Mouse (Mus musculus) cerebellum, adult 11 months (tissue): Measurements from ENCODE around the gene Mtpn.

Experiments used
- DNase-seq: peaks from one replicate; pipeline ENCODE4 v3.0.0; 2022

The Mtpn gene

DNA sequence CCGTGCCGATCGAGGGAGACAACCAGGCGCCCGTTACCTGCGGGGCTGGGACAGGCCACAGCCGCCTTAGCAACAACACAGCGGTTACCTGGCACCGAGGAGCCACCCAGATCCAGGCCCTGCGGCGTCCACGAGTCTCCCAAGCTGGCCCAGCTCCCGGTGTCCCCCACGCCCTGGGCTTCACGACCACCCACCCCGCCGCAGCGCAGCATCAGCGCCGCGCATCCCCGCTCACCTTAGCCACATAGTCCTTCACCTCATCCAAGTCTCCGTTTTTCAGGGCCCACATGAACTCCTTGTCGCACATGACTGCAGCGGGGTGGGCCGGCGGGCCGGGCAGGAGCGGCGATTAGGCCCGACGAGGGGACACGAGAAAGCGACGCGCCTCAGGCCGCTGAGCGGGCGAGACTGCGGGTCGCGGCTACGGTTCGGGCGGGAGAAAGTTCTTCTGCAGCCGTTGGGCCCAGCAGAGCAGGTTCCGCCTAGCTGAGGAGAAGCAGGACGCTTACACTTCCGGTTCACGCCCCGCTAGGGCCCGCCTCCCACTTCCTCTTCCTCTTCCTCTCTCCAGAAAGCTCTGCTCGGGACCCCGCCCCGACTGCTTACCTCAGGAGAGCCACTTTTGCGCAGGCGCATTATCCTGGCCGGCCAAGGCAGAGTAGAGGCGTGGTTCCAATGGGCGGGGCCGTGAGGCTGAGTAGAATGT is at the start of gene Mtpn:
Mtpn (minus strand) TSS at position 585 of the 706 bp plus-strand sequence.
- DNase-seq, result peak; percentile 96

DNA sequence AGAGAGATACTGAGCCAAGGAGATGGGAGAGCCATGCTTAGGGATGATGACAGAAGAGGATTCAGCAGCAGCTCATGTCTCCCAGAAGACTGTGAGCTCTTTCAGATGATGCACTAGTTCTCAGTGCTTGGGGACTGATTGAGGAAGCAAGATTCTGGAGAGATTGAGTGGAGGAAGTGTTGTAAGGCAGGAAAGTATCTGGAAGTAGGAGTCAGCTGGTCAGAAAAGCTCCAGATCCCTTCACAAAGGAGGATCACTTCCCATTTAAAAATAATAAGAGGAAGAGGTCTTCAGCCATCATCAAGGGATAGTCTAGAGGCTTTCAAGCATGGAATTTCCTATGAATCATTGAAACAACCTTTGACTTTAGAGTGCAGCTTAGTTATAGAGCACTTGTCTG is 29.0 kb upstream of the Mtpn start:
- DNase-seq, result no peak

DNA sequence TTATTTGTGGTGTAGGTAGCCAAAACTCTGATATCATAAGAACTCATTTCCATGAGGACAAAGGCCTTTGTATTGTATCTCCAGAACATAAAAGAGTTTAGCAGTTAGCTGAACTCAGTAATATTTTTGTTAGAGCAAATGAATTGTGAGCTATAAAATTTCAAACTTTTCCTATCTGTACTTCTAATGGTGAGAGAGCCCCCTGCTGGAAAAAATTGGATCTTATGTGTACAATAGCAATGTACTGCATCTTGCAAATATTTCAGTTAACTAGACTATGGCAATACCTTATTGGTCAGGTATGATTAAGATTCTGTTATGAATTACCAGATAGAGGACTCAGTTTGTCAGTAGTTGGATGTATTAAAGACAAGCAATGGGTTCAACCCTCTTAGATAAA is 28.1 kb upstream of the Mtpn start:
- no peak for DNase-seq

DNA sequence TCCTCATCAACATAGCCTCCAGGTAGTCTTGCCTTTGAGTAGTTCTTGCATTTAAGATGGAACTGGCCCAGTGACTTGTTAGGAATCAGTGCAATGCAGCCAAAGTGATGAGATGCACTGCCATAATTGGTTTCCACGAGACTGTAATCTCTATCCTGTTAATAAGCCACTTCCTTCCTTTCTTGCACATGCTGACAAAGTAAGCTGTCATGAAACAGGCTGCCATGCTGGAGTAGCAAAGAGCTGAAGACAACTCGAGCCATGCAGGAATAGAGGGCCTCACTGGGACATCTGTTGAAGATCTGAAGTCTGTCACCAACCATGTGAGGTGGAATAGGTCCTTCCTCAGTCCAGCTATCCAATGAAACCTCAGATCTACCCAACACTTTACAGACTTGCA is 20.3 kb upstream of the Mtpn start:
- DNase-seq, result no peak

DNA sequence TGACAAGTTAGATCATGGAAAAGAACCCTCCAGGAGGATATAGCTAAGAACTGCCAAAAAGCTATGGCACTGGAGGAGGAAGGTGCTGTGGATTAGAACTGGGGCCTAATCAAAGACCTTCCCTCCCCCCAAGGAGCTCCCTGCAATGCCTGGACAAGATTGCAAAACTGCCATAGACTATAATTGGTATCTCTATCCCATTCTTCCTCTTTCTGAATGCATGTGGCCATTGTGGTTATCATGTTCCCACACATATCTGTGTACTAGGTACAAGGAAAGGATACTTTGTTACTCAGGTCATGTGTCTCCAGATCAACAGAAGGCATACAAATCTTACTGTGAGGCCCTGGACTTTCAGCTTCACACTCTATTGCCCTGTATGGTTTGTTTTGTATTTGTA is 4.7 kb upstream of the Mtpn start:
- no peak for DNase-seq

DNA sequence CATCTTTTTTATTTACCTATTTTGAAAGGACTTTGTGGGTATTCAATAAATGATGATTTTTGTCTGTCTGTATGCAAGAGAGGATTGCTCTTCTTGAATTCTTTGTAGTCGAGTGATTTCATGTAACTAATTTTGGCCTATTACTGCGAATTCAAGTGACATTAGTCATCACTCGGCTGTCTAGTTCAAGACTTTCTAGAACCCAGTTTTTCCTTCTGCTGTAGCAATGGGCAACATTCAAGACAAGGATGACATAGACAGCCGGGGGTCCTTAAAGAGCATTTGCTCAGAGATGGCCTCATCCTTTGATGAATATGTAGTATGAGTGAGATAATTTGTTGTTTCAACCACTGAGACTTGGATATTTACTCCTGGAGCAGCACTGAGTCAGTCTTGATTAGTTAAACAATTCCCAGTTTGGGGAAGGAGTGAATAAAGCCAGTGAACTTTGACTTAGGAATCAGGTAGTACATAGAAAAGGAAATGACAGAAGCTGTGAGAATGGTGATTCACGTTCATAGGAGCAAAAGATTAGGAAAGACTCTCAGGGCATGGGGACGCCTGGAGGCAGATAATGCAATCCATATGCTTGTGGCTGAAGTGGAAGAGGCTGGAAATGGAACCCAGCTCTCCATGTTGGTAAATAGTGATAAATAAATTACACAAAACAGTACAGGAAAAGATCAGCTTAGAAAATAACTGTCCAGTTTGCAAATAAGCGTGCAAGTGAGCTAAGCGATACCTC is 3.1 kb upstream of the Mtpn start:
- no peak for DNase-seq

DNA sequence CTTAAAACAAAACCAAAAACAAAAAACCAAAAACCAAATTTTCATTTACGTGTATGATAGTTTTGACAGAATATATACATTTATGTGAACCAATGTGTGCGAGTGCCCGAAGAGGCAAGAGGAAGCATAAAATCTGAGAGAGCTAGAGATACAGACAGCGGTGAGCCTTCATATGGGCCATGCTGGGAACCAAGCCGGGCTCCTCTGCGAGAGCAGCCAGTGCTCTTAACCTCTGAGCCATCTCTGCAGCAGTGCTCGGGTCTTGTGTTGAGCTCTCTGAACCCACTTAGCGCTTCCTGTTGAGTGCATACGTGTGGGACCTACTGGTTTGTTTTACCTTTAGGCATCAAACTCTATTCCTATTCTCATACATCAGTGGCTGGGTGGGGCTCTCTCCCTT is 689 bp upstream of the Mtpn start:
- DNase-seq, result no peak

DNA sequence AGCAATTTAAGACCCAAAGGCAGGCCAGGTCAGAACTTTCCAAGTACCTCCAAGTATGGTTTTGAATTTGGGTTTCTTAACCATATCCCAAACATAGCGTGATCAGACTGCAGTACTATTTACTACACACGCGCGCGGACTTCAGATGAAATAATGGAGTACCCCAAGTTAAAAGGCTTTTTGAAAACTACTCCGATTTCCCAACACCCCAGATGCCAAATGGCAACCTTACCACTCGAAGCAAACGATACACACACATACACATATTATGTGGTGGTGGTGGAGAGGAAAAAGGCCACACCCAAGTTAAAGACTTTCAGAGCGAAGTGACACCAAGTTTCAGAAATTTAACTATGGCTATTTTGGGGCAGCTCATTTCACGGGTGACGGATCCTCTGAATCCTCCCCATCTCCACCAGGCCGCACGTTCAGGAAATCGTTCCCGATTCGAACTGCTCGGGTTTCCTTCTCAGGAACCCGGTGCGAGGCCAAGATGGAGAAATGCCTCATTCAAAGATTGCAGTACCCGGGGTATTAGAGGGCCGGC is 858 bp downstream of the Mtpn start:
- DNase-seq, result no peak

DNA sequence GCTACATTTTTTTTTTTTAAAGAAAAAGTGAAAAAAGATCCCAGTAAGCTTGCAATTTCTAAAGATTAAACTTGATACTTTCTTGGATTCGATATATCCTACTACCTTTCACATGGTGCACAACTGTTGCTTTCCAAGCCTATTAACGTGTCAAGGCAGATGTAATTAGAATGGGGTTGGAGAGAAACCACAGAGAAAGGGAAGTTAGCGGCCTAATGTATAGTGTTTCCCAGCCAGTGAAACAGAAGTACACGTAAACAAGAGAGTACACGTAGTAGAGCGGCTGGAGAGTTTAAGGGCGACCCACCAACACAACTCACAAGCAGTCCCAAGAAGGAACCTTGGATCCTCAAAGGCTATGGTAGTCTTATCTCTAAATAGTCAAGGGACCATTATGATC is 3.7 kb downstream of the Mtpn start:
- DNase-seq, result no peak

DNA sequence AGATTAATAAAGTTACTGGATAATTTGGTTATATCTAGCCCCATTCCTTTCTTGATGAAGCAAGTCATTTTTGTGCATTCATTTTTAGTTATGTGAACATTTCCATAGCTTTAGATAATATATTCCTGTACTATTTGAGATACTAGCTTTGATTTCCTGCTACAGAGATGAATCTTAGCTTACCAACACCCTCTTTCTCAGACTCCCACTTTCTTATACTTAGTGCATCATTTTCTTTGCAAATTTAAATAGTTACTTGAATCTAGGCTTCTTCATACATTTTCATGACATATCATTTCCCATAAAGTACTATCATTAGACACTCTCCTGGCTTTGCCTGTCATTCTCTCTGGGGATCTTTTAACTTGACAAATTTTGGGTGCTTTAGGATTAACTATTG is 26.3 kb downstream of the Mtpn start:
- DNase-seq, result no peak

DNA sequence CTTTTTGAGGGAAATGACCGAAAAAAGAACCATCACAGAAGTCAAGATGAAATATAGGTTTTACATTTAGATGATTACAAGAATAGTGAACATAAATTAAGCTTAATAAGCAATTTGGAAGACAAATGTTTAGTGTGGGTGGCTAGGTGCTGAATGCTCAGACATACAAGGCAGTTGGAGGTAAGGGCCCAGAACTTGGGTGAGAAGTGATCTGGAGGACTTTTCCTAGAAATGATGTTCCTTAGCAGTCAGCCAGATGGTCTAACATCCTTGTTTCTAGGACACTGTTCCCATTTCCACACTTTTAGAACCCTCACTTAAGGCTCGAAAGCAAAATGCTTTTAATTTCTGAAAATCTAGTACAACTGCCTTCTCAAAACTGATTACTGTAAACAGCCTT is 34.9 kb downstream of the Mtpn start:
- no peak for DNase-seq

DNA sequence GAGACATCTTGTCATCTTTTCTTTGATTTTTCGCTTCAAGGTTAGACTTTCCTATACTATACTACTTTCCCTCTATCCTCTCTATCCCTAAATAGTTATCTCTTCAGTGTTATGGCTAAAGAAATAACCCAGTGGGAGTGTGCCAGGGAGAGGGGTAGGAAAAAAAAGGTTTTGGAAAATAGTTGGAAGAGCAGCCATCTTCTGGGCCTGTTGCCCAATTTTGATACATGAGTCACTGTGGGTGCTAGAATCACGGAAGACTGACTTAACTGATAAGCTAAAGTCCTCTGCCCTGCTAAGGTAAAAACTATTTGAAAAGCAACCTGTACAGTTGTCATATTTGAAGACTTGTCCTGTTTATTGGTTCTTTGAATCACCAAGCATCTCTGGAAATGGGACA is 36.8 kb downstream of the Mtpn start:
- no peak for DNase-seq

DNA sequence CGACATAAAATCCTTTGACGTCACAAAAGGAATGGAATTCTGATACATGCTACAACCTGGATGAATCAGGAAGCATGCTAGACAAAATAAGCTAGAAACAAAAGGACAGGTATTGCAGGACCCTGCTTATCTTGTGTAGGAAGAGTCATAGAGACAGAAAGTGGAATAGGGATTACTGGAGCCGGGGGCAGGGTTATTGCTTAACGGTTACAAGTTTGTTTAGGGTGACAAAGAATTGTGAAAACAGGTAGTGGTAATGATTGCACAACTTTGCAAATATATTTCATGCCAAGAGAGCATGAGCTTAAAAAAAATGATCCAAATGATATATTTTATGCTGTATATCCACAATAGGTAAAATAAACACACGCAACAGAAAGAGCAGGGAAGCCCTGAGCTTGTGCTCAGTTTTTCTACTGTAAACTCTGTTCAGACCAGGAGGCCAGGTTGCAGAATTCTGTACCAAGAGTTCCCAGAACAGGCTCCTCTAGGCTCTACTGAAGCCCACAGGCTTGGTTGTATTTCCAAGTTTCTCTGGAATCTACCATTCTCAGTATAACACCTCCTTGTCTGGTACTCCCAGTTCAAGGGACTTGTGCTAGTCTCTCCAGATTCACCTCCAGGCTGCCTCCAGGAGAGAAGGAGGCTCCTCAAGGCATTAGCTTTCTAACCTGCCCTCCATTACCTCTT is 39.6 kb downstream of the Mtpn start:
- DNase-seq, result no peak

DNA sequence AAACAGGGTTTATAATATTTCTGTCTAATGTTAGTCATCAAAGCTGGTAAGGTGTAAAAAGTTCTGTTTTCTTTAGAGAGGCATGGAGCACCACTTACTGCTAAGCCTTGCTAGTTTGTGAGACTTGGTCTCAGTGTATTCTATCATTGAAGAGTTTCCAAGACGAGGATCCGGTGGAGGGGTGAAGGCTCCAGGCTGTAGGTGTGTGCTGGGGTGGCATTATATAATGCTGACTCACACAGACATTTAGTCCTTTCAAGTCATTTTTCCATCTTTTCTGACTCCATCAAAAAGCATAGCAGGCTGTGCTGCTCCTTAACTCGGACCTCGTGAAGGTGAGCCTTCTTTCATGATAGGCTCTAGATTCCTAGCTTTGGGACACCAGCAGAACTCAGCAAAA is 42.3 kb downstream of the Mtpn start:
- no peak for DNase-seq

DNA sequence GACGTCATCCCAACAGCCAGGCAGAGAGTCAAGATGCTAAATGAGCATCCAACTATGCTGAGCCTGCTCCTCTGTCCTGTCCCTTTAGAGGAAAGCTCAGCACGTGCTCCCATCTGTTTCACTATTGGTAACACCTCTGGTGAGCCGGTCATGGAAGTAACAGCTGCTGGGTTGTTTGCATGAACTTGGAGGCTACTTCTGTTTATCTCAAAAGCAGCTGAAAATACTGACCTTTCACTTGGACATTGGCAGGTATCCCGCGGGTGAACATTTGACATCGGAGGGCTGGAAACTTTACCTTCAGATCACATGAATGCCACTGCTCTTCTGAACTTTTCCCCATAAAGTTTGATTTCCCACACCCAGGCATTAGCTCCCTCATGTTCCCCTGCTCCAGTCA is 45.8 kb downstream of the Mtpn start:
- no peak for DNase-seq

DNA sequence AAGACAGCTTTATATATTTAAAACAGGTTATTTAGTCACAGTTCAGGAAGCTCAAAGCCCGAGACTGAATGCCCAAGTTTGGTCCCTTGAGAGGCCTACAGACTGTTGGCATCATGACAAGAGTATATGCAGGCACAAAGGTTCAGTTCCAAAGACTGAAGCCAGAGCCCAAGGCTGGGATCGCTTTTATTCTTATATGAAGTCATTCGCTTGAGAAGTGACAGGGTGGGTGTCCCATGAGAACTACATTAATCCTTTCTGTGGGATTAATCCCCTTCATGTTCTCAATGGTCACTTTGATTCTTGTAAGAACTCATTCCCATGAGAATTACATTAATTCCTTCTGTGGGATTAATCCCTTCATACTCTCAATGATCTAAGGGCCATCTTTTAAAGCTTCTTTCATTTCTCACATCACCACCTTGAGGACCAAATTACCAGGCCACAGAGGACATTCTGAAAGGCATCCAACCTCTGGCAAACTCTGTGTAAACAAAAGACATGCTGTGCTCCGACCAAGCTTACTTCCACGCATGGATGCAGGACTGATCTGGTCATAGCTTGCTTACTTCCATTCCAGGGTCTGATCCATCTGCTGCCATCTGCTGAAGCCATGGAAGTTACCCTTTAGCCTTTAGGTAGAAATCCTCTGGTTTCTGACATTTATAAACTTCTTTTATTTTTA is 59.9 kb downstream of the Mtpn start:
- no peak for DNase-seq

DNA sequence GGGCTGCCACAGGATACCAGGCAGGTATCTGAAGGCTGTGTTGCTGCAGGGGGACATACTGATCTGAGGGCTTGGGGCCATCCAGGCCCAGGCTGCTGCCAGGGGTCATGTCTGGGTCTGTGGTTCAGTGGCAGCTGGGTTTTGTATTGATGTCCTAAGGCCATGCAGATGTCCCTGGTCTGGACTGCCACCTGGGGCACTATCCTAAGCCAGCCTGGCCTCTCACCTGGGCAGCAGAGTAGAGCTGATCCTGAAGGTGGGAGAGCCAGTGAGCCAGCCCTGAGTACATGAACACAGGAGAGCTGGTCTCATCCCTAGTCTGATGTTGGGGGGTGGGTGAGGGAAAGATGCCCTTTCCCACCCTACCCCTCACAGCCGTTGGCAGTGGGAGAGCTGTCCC is 62.9 kb downstream of the Mtpn start:
- no peak for DNase-seq

DNA sequence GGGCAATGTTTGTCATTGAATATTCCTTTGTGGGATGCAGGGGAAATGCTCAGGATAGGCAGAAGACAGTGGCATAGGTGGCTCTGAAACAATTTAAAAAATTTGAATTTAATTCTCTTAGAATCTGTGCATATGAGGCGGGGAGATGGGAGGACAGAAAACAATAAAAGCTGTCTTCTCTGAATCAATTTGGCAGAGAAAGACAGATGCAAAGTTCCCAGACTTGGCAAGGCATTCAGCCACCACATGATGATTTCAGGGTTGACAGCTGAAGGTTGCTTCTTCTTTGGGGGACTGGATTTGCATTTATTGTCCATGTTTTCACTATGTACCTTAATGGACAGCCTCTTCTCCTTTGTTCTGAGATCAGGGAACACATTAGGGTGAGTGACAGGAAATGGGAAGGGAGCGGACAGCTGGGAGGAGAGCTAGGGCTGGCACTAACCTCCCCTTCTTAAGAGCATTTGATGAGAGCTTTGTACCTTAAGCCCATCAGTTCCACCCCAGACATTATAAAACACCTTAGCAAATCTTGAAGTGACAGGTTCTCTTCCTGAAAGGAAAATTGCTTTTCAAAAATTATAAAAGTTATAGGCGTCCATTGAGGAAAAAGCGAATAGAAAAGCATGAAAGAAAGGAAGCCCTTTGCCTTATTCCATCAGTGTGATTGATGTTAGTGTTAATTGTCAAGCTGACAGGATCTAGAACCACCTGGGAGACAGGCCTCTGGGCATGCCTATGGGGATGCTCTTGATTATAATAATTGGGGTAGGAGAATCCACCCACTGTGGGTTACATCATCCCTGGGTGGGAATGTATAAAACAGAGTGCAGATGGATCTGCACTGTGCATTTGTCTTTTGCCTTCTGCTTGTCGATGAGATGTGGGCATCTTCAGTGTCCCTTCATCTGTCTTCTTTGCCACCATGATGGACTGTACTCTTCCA is 76.0 kb downstream of the Mtpn start:
- DNase-seq, result no peak

DNA sequence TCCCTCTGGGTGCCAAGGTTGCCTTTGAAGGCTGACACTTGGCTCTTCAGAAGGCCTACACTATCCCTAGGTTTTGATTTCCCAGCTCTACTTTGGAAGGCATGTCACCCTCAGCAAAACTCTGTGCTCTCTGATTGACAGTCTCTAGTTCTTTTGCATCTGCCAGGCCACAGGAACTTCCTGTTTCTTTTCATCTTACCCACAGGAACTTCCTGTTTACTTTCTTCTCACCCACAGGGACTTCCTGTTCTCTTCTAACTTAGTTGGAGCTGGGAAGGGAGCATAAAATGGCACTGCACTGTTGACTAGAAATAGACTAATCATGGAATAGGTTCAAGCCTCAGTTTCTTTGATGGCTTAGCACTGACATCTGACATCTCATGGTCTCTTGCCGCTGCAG is 77.2 kb downstream of the Mtpn start:
- no peak for DNase-seq
